Mouse (Mus musculus) cortical plate, adult 2 months (tissue): ENCODE measurements around the gene Gm21969.

ENCODE experiments used
- CTCF ChIP-seq: fragments of 200-500 bp; IDR thresholded peaks from 2 replicates; pipeline ENCODE4 v1.5.1; 2011; ENCODE audit warnings: mild to moderate bottlenecking, control low read depth, low read length; ENCODE audit not compliant: insufficient read depth; ENCODE audit errors: extremely low read depth
- POLR2A ChIP-seq: fragments of 200-500 bp; IDR thresholded peaks from 2 replicates; pipeline ENCODE4 v1.6.1; 2011; ENCODE audit warnings: mild to moderate bottlenecking, low read length, control low read depth; ENCODE audit not compliant: insufficient read depth; ENCODE audit errors: extremely low read depth

DNA sequence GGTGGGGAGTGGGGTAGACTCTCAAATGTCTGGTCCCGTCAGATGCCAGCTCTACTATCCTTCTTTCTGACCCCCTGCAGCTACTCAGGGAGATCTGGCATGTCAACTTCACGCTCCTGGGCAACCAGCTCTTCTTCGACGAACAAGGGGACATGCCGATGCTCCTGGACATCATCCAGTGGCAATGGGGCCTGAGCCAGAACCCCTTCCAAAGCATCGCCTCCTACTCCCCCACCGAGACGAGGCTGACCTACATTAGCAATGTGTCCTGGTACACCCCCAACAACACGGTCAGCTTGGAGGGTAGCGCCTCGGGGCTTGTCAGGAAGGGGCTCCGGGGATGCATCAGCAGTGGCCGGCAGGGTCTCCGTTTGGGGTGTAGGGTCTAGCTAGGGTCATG is 58.9 kb downstream of the Gm21969 start:
- no peak for TF ChIP-seq CTCF
- no peak for TF ChIP-seq POLR2A
